Mouse (Mus musculus): ENCODE results near the gene Filip1l. TPM values are rescaled to one million over a fixed set of nuclear protein-coding genes. Genes with fewer than 3 reads are reported as not detected.

The Filip1l gene
- total and polyA plus RNA-seq, 2 experiments from 2014 or later, result 1.3 to 1.7 TPM

DNA sequence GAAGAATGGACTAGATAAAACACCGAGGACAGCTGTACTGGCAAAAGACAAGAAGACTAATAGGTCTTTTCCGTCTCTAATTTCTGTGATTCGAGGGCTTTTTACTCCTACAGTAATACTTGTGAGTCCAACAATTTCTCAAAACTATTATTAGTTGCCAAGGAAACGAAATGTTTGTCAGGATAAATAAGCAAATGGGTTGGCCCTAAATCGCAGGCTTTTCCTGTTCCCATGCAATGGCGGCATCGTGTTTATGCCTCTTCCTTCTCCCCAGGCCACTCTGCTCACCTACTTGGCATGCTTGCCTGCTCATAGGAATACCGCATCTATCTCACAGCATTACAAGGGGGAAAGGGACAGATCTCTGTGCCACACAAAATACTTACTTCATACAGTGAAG is 191.5 kb downstream of the Filip1l start:
- Histone ChIP-seq H3K36me3 (ENCODE audit: insufficient read depth) (no peaks in the 10 kb centered on the region), H3K4me3 (ENCODE audit: low read depth, low read length) (no peak overlapping the region), H3K4me1 (ENCODE audit: insufficient read depth) (no peaks in the 10 kb centered on the region; the same call in 1 of the 2 replicates), H3K27me3 (ENCODE audit: insufficient read depth, low read length) (0 out of 2 replicates have a peak, but pooled peaks cover under 1% of the 10 kb centered on the region), H3K9me3 (ENCODE audit: low read length) (no peaks in the 10 kb centered on the region), H3K4me2 (ENCODE audit: low read depth) (no peak overlapping the region), H3K27ac (ENCODE audit: low read depth, low read length) (no peak overlapping the region), H3K9ac (no peak overlapping the region)
- 48% methylated on average over 8 of the region's 8 CpGs for WGBS
- no peak; the same call in 1 of the 2 replicates for ATAC-seq
- TF ChIP-seq CTCF (IDR thresholded peaks at IDR 0.05; ENCODE audit: low read depth), result no peak
- no peak for DNase-seq

DNA sequence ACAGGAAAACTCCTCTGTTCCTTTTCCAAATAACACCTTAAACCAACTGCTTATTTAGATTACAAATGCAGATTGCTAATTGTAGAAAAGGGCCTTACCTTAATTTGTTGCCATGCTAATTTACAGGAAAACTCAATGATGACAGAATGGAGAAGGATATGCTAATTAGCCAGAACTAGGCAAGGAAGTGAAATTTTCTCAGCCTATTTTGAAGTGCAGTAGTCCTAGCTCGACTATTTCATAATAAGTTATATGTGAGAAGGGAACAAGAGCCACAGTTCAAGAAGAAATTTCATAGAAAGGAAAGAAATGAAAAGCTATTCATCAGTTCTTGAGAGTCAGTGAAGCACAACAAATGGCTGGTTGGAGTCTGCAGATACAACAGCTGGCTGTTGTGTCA is 193.5 kb downstream of the Filip1l start:
- no peak for DNase-seq
- Histone ChIP-seq H3K9me3 (ENCODE audit: low read length) (no peaks in the 10 kb centered on the region), H3K36me3 (ENCODE audit: insufficient read depth) (no peaks in the 10 kb centered on the region), H3K9ac (no peak overlapping the region), H3K4me3 (ENCODE audit: low read depth, low read length) (no peak overlapping the region), H3K4me1 (ENCODE audit: insufficient read depth) (no peaks in the 10 kb centered on the region; the same call in 1 of the 2 replicates), H3K4me2 (ENCODE audit: low read depth) (no peak overlapping the region), H3K27me3 (ENCODE audit: insufficient read depth, low read length) (peaks cover 9% of the 10 kb centered on the region), H3K27ac (ENCODE audit: low read depth, low read length) (no peak overlapping the region)
- no peak for ATAC-seq
- no peak for TF ChIP-seq CTCF (IDR thresholded peaks at IDR 0.05; ENCODE audit: low read depth)
- WGBS, result 31% methylated on average over 1 of the region's 1 CpGs

DNA sequence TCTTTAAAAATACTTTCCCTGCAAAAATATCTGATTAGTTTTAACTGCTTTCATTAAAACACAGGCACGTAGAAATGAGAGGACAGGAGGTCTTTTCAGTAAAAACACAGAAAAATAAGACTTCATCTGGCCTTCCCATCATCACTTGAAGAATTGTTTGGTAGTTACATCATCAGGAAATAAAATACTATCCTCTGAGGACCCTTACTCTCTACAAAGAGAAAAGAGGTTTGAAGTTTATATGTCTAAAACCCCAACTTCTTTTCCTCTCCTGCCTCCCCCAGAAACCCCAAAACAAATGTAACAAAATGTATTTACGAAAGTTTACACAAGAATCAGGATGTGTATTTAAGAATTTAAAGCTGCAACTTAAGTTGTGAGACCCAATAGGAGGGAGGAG is 195.7 kb downstream of the Filip1l start:
- H3K27me3 ChIP-seq (ENCODE audit: insufficient read depth, low read length), result peaks cover 9% of the 10 kb centered on the region
- no peaks in the 10 kb centered on the region for H3K36me3 ChIP-seq (ENCODE audit: insufficient read depth)
- no peaks in the 10 kb centered on the region; the same call in 1 of the 2 replicates for H3K4me1 ChIP-seq (ENCODE audit: insufficient read depth)
- no peak for TF ChIP-seq CTCF (IDR thresholded peaks at IDR 0.05; ENCODE audit: low read depth)
- no peaks in the 10 kb centered on the region for H3K9me3 ChIP-seq (ENCODE audit: low read length)
- DNase-seq, result no peak
- WGBS, result 65% methylated on average over 2 of the region's 2 CpGs
- H3K27ac ChIP-seq (ENCODE audit: low read depth, low read length), result no peak overlapping the region
- peak overlapping the region; percentile 59; the same call in 1 of the 2 replicates for H3K9ac ChIP-seq
- H3K4me3 ChIP-seq (ENCODE audit: low read depth, low read length), result peak overlapping the region; percentile 60
- no peak for ATAC-seq
- H3K4me2 ChIP-seq (ENCODE audit: low read depth), result peak overlapping the region; percentile 97

DNA sequence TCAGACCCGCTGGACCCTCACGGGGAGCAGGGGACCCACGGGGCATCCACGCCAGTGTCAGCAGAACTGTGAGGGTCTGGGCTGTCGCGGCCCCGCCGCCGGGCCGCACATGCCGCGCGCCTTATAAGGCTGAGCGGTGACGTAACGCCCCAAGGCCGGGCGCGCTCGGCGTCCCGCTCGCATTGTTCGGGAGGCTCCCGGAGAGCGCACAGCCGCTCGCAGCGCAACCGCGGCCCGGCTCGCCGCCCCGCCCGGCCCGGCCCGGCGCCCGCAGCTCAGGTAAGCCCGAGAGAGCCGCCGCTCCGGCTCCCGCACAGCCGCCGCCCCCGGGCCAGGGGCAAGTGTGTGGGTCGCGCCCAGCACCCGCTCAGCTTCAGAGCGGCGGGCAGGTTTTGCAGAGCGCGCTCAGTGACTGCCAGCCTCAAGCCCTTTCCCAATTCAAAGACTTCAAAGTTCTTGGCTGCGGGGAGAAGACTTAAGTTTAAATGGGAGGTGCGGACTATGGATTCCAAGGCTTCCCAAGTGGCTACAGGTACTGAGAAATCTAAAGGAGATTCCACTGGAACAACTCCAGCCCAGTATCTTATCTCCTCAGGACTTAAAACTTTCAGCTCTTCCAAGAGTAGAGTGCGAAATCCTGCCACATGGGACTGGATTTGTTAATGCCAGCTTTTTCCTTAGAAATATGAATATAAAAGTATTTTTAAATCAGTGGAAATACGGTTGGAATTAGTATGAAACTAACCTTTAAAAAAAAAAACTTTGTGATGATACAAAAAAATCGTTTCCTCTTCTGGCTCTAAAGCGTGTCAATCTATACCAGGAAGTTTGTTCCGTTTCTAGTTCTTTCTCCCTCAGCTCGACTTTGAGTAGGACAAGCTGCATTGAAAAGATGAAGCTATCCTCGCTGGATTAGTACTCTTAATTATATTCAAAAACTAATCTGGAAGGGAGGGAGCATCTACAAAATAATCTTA is 196.5 kb downstream of the Filip1l start:
- Histone ChIP-seq H3K4me2 (ENCODE audit: low read depth) (peak overlapping the region; percentile 97), H3K27me3 (ENCODE audit: insufficient read depth, low read length) (peaks cover 9% of the 10 kb centered on the region), H3K27ac (ENCODE audit: low read depth, low read length) (no peak overlapping the region), H3K4me1 (ENCODE audit: insufficient read depth) (no peaks in the 10 kb centered on the region; the same call in 1 of the 2 replicates), H3K9me3 (ENCODE audit: low read length) (no peaks in the 10 kb centered on the region), H3K36me3 (ENCODE audit: insufficient read depth) (no peaks in the 10 kb centered on the region), H3K4me3 (ENCODE audit: low read depth, low read length) (peak overlapping the region; percentile 60), H3K9ac (peak overlapping the region; percentile 59)
- no peak for TF ChIP-seq CTCF (IDR thresholded peaks at IDR 0.05; ENCODE audit: low read depth)
- 2% methylated on average over 64 of the region's 64 CpGs for WGBS
- DNase-seq (peak; percentile 63), ATAC-seq (peak; percentile 97)

DNA sequence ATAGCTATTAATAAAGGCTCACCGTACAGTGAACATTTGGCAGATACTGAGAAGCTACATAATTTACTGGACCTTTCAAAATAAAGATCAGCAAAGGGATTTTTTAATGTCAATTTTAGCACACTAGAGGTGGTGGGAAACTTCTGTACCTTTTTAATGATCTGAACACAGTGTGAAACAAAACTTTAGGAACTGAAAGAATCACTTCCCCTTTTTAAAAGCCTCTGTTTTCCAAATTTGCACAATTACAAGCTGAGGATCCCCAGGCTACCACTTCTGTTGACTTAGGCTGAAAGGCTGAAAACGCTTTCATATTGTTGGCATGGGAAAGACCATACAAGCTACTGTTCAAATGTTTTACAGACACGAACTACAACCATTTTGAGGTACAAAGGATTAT is 197.2 kb downstream of the Filip1l start:
- no peak overlapping the region for H3K9ac ChIP-seq
- ATAC-seq, result no peak
- DNase-seq, result no peak
- no peak for TF ChIP-seq CTCF (IDR thresholded peaks at IDR 0.05; ENCODE audit: low read depth)
- no peak overlapping the region for H3K27ac ChIP-seq (ENCODE audit: low read depth, low read length)
- H3K4me2 ChIP-seq (ENCODE audit: low read depth), result no peak overlapping the region
- H3K27me3 ChIP-seq (ENCODE audit: insufficient read depth, low read length), result peaks cover 9% of the 10 kb centered on the region
- H3K4me1 ChIP-seq (ENCODE audit: insufficient read depth), result no peaks in the 10 kb centered on the region
- no peak overlapping the region for H3K4me3 ChIP-seq (ENCODE audit: low read depth, low read length)
- 62% methylated on average over 3 of the region's 3 CpGs for WGBS
- H3K36me3 ChIP-seq (ENCODE audit: insufficient read depth), result no peaks in the 10 kb centered on the region
- no peaks in the 10 kb centered on the region for H3K9me3 ChIP-seq (ENCODE audit: low read length)

DNA sequence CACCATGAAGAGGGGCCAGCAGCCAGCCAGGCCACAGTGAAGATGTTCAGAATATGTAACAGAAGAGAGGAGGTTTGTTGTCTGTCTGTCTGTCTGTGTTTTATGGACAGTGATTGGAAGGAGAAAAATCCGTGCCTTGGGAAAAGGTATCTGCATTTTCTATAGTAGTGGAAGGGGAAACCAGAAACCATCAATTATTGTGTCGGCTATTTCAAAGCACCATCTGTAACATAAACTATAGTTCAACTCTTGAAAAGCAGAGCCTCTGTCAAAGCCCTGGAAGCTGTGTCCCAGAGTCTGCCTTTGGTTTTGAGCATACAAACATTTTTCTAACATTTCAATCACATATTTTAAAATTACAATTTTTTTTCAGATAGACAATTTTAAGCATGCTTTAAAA is 197.9 kb downstream of the Filip1l start:
- H3K4me1 ChIP-seq (ENCODE audit: insufficient read depth), result no peaks in the 10 kb centered on the region
- no peak for DNase-seq
- WGBS, result 46% methylated on average over 2 of the region's 2 CpGs
- H3K27ac ChIP-seq (ENCODE audit: low read depth, low read length), result no peak overlapping the region
- no peak overlapping the region for H3K9ac ChIP-seq
- TF ChIP-seq CTCF (IDR thresholded peaks at IDR 0.05; ENCODE audit: low read depth), result no peak
- H3K4me3 ChIP-seq (ENCODE audit: low read depth, low read length), result no peak overlapping the region
- no peak overlapping the region for H3K4me2 ChIP-seq (ENCODE audit: low read depth)
- peaks cover 9% of the 10 kb centered on the region for H3K27me3 ChIP-seq (ENCODE audit: insufficient read depth, low read length)
- H3K36me3 ChIP-seq (ENCODE audit: insufficient read depth), result no peaks in the 10 kb centered on the region
- no peaks in the 10 kb centered on the region for H3K9me3 ChIP-seq (ENCODE audit: low read length)
- ATAC-seq, result no peak

DNA sequence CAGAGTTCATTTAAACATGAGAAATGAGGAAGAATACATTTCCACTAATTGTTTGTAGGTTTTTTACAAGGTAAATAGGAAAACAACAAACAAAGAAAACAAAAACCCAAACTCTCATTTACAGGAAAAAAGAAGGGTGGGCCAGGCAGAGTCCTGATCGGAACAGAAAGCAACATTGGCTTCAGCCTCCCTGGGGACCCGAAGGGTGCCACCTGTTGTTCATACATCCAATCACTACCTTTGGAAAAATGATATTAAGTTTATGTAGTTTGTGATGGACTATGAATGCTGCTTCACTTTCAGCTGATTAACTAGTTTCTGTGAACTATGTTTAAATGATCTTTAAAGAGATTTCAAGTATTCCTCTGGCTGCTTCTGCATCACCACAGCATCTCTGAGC is 198.7 kb downstream of the Filip1l start:
- Histone ChIP-seq H3K4me3 (ENCODE audit: low read depth, low read length) (no peak overlapping the region), H3K36me3 (ENCODE audit: insufficient read depth) (no peaks in the 10 kb centered on the region), H3K4me2 (ENCODE audit: low read depth) (no peak overlapping the region), H3K4me1 (ENCODE audit: insufficient read depth) (no peaks in the 10 kb centered on the region), H3K9ac (no peak overlapping the region), H3K27me3 (ENCODE audit: insufficient read depth, low read length) (peaks cover 9% of the 10 kb centered on the region), H3K27ac (ENCODE audit: low read depth, low read length) (no peak overlapping the region), H3K9me3 (ENCODE audit: low read length) (no peaks in the 10 kb centered on the region)
- TF ChIP-seq CTCF (IDR thresholded peaks at IDR 0.05; ENCODE audit: low read depth), result no peak
- ATAC-seq, result no peak
- DNase-seq, result no peak
- 78% methylated on average over 2 of the region's 2 CpGs for WGBS
